Mouse (Mus musculus) hindlimb bud, embryonic 11.5 days (tissue): Measurements from ENCODE around the gene Extl1.

ENCODE experiments used
- DNase-seq: peaks from one replicate; pipeline ENCODE4 v3.0.0-alpha.2; 2012; ENCODE audit warnings: low read depth, low spot score; ENCODE audit errors: extremely low spot score

Gene Extl1

GRCm38 (mm10) chr4:134314876-134315275 is 68.8 kb downstream of the Extl1 start, which contains the start of gene Trim63:
Trim63 (plus strand) TSS chr4:134315120.
- DNase-seq, result no peak

DNA sequence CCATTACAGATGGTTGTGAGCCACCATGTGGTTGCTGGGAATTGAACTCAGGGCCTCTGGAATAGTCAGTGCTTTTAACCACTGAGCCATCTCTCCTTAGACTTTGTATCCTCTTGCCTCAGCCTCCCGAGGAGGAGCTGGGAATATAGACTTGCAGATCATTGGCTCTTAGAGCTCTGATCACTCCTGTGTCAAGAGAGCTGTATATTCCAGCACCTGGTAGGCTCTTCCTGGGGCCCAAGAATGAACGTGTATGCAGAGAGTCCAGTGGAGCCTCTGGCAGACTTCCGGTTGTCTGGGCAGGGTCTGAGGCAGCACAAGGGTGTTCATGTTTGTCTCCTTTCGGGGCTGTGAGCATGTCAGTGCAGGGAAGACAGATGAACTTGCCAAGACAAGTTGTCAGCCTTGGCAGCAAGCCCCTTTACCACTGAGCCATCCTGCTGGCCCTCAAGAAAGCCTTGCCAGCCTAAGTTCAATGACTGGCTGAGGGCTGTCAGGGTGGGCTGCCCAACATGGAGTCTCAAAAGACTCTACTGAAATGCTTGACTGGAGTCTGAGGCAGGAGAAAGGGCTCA is 69.5 kb downstream of the Extl1 start:
- DNase-seq, result no peak

GRCm38 (mm10) chr4:134312901-134313300 is 70.7 kb downstream of the Extl1 start:
- DNase-seq, result no peak

- DNase-seq, result no peak
Measured at GRCm38 (mm10) chr4:134312341-134312740, 71.3 kb downstream of the Extl1 start.

DNA sequence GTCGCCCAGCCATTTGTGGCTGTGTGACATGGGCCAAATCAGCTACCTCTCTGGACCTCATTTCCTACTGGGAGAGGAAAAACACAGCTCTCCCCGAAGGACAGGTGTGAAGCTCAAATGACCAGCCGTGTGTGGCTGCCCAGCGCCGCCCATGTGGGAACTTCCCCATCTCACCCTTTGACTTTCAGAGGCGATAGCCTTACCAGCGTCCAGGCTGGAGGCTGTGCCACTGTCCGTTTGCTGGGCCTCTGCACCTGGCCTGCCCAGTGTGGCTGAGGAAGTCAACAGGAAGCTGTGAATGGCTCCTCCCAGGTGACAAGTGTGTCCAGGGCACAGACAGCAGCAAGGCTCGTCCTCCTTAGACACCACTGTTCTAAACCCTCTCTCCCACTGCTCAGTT is 71.9 kb downstream of the Extl1 start:
- no peak for DNase-seq

GRCm38 (mm10) chr4:134310656-134311055 is 73.0 kb downstream of the Extl1 start:
- no peak for DNase-seq

DNA sequence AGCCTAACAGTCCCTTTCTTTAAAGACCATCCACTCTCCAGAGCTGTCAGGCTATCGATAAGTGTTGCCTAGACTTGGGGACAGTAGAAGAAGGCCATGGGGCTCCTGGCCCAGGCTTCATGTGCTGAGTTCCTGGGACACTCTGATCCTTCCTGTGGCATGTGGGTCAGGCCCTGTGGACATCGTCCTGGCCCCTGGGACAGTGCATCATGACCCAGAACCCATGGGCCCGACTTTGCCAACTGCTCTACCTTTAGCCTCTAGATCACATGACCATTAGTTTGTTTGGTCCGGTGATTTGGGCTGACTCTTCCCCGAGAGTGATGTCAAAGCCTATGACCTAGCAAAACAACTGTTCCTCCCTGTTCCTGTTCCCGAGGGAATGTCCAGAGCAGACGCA is 73.5 kb downstream of the Extl1 start:
- DNase-seq, result no peak

DNA sequence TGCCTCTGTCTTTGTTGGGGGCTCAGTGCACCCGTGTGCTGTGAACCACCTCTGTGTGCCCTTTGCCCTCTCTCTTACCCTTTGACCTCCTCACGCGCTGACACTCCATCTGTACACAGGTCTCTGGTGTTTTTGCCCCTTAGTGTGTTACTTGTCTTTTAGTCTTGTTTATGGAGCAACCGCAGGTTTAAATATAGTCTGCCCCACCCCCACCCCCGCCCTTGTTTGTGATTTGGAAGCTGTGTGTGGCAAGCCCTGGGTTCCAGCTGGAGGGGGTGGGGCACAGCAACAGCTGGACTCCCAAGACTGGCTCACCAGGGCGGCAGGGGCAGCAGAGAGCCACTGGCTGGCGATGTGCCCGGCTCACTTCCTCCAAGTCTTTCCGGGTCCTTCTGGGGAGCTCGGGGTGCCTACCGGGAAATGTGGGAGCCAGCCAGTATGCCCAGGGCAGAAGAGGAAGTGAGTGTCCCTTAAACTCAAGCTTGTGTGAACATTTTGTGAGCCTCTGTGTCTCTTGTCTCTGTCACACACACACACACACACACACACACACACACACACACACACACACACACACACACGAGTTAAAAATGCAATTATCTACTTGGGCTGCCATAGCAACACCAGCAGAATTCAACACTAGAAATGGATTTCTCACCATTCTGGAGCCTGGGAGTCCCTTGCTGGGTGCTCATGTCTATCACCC is 76.1 kb downstream of the Extl1 start:
- no peak for DNase-seq

DNA sequence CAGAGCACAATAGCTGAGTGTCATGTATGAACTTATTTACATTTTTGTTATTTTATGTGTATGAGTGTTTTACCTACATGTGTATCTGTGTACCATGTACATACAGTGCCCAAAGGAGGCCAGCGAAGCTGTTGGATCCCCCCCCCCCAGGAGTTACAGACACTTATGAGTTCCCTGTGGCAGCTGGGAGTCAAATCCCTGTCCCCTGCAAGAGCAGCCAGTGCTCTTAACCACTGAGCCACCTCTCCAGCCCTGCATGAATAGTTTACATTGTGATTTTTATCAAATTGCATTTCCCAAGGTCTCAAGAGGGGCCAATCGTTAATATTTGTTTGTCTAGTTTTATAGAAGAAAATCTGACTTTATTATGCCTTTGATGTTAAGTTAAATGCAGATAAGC is 76.7 kb downstream of the Extl1 start:
- no peak for DNase-seq
